Mouse (Mus musculus) hindbrain, embryonic 13.5 days (tissue): ENCODE measurements at regions not wholly inside any gene's neighbourhood (a gene's known extent, or its start where the extent isn't known, plus 50 kb on each side); places are given as distances from the start of the nearest gene placed in this dataset.

ENCODE experiments used
- ATAC-seq: fragments of 200-750 bp; cut with Nextera tagmentation; 2 replicates; pipeline ENCODE4 v1.8.0; 2017; ENCODE audit warnings: moderate TSS enrichment; ENCODE audit not compliant: low FRiP score
- H3K27ac ChIP-seq: fragments of 300-500 bp; sonication (generic); 2 replicates; pipeline ENCODE4 v1.5.1; 2015; ENCODE audit warnings: inconsistent platforms, mild to moderate bottlenecking, moderate library complexity
- H3K27me3 ChIP-seq: fragments of 300-500 bp; sonication (generic); 2 replicates; pipeline ENCODE4 v1.6.1; 2015; ENCODE audit warnings: mild to moderate bottlenecking, inconsistent platforms
- H3K36me3 ChIP-seq: fragments of 300-500 bp; sonication (generic); 2 replicates; pipeline ENCODE4 v1.6.1; 2015; ENCODE audit warnings: mild to moderate bottlenecking, inconsistent platforms
- H3K4me1 ChIP-seq: fragments of 300-500 bp; sonication (generic); replicated peaks from 2 replicates; pipeline ENCODE4 v1.6.1; 2015; ENCODE audit warnings: inconsistent platforms
- H3K4me2 ChIP-seq: fragments of 300-500 bp; sonication (generic); 2 replicates; pipeline ENCODE4 v1.6.1; 2015; ENCODE audit warnings: inconsistent platforms, mild to moderate bottlenecking, moderate library complexity
- H3K4me3 ChIP-seq: fragments of 300-500 bp; sonication (generic); 2 replicates; pipeline ENCODE4 v1.5.1; 2015; ENCODE audit warnings: mild to moderate bottlenecking, inconsistent platforms
- H3K9ac ChIP-seq: fragments of 300-500 bp; sonication (generic); 2 replicates; pipeline ENCODE4 v1.6.1; 2015; ENCODE audit warnings: mild to moderate bottlenecking, inconsistent platforms
- H3K9me3 ChIP-seq: fragments of 300-500 bp; sonication (generic); 2 replicates; pipeline ENCODE4 v1.6.1; 2016; ENCODE audit warnings: inconsistent platforms
- WGBS: fragments of 180-500 bp; shearing (Covaris S2); methylation state at CpG from one replicate; pipeline ENCODE4 v1.1.7; 2015; 5-methylcytosine and 5-hydroxymethylcytosine counted together

GRCm38 (mm10) chr15:63170171-63170570 lies 674.8 kb downstream of the Gsdmc2 start:
- no peak overlapping the region for H3K27ac ChIP-seq
- no peak for ATAC-seq
- WGBS: 69% methylated on average over 1 of the region's 1 CpGs
- no peak overlapping the region for H3K4me3 ChIP-seq
- no peaks in the 10 kb centered on the region for H3K4me1 ChIP-seq
- no peak overlapping the region for H3K4me2 ChIP-seq
- no peaks in the 10 kb centered on the region for H3K27me3 ChIP-seq
- H3K36me3 ChIP-seq: no peaks in the 10 kb centered on the region
- H3K9ac ChIP-seq: no peak overlapping the region
- no peaks in the 10 kb centered on the region for H3K9me3 ChIP-seq

GRCm38 (mm10) chr15:63166411-63166810 lies 678.6 kb downstream of the Gsdmc2 start:
- H3K4me3 ChIP-seq: no peak overlapping the region
- 0 out of 2 replicates have a peak, but pooled peaks cover 2% of the 10 kb centered on the region for H3K4me1 ChIP-seq
- no peak overlapping the region for H3K27ac ChIP-seq
- H3K27me3 ChIP-seq: no peaks in the 10 kb centered on the region
- H3K4me2 ChIP-seq: no peak overlapping the region
- no peak overlapping the region for H3K9ac ChIP-seq
- no peaks in the 10 kb centered on the region for H3K9me3 ChIP-seq
- H3K36me3 ChIP-seq: no peaks in the 10 kb centered on the region
- no peak for ATAC-seq

DNA sequence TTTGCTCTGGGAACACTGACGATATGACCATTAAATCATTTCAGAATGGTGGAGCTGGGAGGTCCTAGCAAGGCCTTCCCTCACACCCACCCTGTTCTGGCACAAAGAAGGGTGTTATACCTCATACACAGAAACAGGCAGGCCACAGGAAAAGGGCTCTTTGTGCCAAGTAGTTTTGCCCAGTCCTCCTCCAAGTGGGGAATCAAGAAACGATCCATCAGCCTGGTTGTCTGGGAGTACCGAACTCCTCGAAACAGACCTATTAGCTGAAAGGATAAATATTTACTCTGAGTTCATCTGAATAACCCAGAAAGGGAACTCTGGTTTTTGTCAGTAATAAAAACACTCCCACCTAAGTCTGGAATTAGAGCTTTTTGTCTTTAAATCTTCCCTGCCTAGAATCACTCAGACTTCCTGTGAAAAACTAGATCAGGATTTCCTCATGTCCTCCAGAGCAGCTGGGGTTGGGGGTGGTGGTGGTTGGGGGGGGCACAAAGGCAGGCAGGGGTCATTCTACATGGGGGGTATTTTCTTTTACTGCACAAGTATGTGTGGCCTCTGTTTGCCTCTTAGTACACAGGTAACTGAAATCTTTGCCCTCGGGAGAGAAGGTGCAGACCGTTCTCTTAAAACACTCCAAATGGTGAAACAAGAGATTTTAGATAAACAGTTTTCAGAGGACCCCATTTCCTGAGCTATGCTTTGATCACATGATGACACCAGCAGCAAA lies 681.3 kb downstream of the Gsdmc2 start:
- Histone ChIP-seq H3K27ac (no peak overlapping the region), H3K27me3 (no peaks in the 10 kb centered on the region), H3K36me3 (no peaks in the 10 kb centered on the region), H3K4me1 (0 out of 2 replicates have a peak, but pooled peaks cover 2% of the 10 kb centered on the region), H3K4me2 (no peak overlapping the region), H3K9me3 (no peaks in the 10 kb centered on the region), H3K4me3 (no peak overlapping the region), H3K9ac (no peak overlapping the region)
- ATAC-seq: no peak
- 58% methylated on average over 6 of the region's 6 CpGs for WGBS

- 0 out of 2 replicates have a peak, but pooled peaks cover 2% of the 10 kb centered on the region for H3K4me1 ChIP-seq
- H3K27me3 ChIP-seq: no peaks in the 10 kb centered on the region
- no peak overlapping the region for H3K4me2 ChIP-seq
- no peaks in the 10 kb centered on the region for H3K36me3 ChIP-seq
- WGBS: 63% methylated on average over 4 of the region's 4 CpGs
- no peak overlapping the region for H3K27ac ChIP-seq
- no peak for ATAC-seq
- H3K9me3 ChIP-seq: no peaks in the 10 kb centered on the region
- no peak overlapping the region for H3K4me3 ChIP-seq
- H3K9ac ChIP-seq: no peak overlapping the region
These were observed 682.0 kb downstream of the Gsdmc2 start for GRCm38 (mm10) chr15:63162881-63163549.

DNA sequence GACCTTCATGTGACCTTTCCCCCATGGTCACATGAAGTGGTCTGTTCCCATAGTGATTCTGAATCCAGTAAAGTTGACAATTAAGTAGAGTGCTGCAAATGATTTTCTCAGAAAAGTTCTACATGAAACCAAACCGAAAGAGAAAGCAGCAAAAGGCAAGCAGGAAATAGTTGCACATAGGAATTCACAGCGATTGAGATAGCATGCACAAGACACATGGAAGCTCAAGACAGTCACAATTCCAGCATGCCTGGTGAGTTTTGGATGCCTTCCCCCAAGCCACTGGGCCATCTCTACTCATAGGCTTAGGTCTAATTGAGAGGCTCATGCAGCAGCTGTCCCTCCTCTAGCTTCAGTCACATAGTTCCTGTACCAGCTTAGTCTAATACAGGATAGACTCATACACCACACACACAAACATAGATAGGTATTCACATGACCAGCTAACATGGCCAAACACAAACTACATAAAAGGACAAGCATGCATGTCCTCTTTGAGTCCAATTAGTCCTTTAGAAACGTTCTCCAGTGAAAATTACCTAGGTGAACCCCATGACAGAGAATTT lies 721.8 kb downstream of the Gsdmc2 start:
- WGBS: 86% methylated on average over 3 of the region's 3 CpGs
- ATAC-seq: no peak

DNA sequence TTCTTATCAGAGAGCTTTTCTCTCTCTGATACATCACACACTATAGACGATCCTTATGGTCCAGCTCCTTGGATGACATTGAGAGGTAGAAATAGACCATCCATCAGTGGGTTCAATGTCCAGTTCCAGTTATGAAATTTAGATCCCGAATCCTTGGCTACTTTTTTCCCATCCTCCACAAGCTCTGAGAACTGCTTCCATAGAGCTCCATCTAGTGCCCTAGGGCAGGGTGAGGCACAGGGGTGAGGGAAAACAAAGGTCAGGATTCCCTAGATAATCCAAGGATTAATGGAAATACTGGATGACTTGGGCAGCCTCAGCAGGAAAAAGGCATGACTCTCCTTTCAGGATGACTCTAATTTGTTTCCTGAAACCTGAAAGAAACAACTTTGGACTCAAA lies 732.1 kb downstream of the Gsdmc2 start:
- Histone ChIP-seq H3K4me2 (no peak overlapping the region), H3K27me3 (no peaks in the 10 kb centered on the region), H3K4me1 (no peaks in the 10 kb centered on the region), H3K9ac (no peak overlapping the region), H3K9me3 (no peaks in the 10 kb centered on the region), H3K27ac (no peak overlapping the region), H3K4me3 (no peak overlapping the region), H3K36me3 (no peaks in the 10 kb centered on the region)
- WGBS: 78% methylated on average over 2 of the region's 2 CpGs
- ATAC-seq: no peak

More for the DNA sequence above, 721.8 kb downstream of the Gsdmc2 start:
- Histone ChIP-seq H3K36me3 (no peaks in the 10 kb centered on the region), H3K4me1 (no peaks in the 10 kb centered on the region), H3K9me3 (no peaks in the 10 kb centered on the region), H3K4me3 (no peak overlapping the region), H3K27me3 (no peaks in the 10 kb centered on the region), H3K27ac (no peak overlapping the region), H3K4me2 (no peak overlapping the region), H3K9ac (no peak overlapping the region)

DNA sequence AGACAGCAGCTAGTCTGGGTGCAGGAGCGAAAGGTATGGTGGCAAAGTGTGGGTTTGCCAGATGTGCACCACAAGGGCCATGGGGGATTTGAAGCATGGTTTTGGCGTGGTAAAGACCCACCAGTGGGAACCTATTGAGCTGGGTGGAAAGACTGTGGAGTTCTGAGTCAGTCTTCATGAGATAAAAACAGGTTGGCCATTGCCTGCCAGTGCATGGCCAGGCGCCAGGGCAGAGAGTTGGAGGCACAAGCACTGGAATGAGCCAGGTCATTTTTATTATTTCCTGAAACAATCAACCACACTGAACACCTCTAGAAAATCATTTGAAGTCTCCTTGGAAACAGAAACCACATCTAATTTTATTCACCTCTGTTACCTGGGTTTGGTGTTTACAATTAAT lies 744.9 kb downstream of the Gsdmc2 start:
- ATAC-seq: no peak
- Histone ChIP-seq H3K36me3 (no peaks in the 10 kb centered on the region), H3K9ac (no peak overlapping the region), H3K4me2 (no peak overlapping the region), H3K27ac (no peak overlapping the region), H3K9me3 (no peaks in the 10 kb centered on the region), H3K4me3 (no peak overlapping the region), H3K4me1 (no peaks in the 10 kb centered on the region), H3K27me3 (no peaks in the 10 kb centered on the region)
- WGBS: 94% methylated on average over 3 of the region's 3 CpGs

GRCm38 (mm10) chr15:63081972-63082371 lies 763.0 kb downstream of the Gsdmc2 start:
- no peaks in the 10 kb centered on the region for H3K36me3 ChIP-seq
- H3K9ac ChIP-seq: no peak overlapping the region
- H3K27ac ChIP-seq: no peak overlapping the region
- H3K9me3 ChIP-seq: no peaks in the 10 kb centered on the region
- no peak for ATAC-seq
- no peaks in the 10 kb centered on the region for H3K27me3 ChIP-seq
- no peak overlapping the region for H3K4me3 ChIP-seq
- no peak overlapping the region for H3K4me2 ChIP-seq
- H3K4me1 ChIP-seq: no peaks in the 10 kb centered on the region

GRCm38 (mm10) chr15:63079825-63080224 lies 765.2 kb downstream of the Gsdmc2 start:
- H3K27me3 ChIP-seq: no peaks in the 10 kb centered on the region
- no peaks in the 10 kb centered on the region for H3K36me3 ChIP-seq
- H3K4me2 ChIP-seq: no peak overlapping the region
- no peak overlapping the region for H3K9ac ChIP-seq
- WGBS: 58% methylated on average over 4 of the region's 4 CpGs
- no peak for ATAC-seq
- no peaks in the 10 kb centered on the region for H3K4me1 ChIP-seq
- H3K9me3 ChIP-seq: no peaks in the 10 kb centered on the region
- no peak overlapping the region for H3K27ac ChIP-seq
- H3K4me3 ChIP-seq: no peak overlapping the region

DNA sequence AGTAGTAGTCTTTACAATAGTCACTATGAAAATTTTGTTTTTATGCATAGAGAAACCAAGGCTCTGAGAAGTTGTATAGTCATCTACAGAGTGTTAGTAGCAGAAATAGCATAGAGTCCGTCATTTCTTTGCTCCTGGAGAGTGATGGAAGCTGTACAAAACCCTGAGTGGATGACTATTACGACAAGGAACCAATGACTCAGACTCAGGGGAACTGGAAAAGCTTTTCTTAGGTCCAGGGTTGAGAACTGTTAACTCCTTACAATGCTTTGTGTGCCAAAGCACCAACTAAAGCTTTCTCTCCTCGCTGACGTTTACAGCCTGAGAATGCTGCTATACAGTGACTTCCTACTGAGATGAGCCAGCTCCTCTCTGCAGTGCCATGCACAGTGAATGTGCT lies 773.1 kb downstream of the Gsdmc2 start:
- Histone ChIP-seq H3K9ac (no peak overlapping the region), H3K27ac (no peak overlapping the region), H3K4me3 (no peak overlapping the region), H3K9me3 (no peaks in the 10 kb centered on the region), H3K36me3 (no peaks in the 10 kb centered on the region), H3K4me2 (no peak overlapping the region), H3K4me1 (no peaks in the 10 kb centered on the region), H3K27me3 (no peaks in the 10 kb centered on the region)
- WGBS: 74% methylated on average over 4 of the region's 4 CpGs
- no peak for ATAC-seq

- Histone ChIP-seq H3K36me3 (no peaks in the 10 kb centered on the region), H3K4me2 (no peak overlapping the region), H3K9me3 (no peaks in the 10 kb centered on the region), H3K27me3 (no peaks in the 10 kb centered on the region), H3K4me3 (no peak overlapping the region), H3K9ac (no peak overlapping the region), H3K27ac (no peak overlapping the region), H3K4me1 (no peaks in the 10 kb centered on the region)
- no peak for ATAC-seq
- 94% methylated on average over 3 of the region's 3 CpGs for WGBS
These were observed 777.9 kb downstream of the Gsdmc2 start for GRCm38 (mm10) chr15:63067126-63067525.

DNA sequence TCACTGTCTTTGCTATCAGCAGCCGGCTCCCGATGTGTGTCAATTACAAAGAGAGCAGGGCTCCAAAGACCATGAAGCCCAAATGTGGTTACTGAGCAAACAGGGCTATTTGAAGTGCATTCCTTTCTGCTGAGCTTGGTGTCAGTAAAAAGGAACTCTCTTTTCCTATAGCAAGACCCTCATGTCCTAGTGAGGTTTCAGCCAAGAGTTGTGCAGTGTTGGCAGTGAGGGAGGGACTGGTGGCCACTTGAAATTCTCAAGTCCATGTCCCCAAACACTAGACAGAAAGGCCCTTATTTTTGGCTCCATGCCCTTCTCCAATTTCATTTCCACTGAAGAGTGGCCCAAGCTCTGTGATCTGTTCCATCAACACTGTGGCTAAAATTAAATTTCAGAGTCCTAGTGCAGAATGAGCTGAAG lies 778.9 kb downstream of the Gsdmc2 start:
- 80% methylated on average over 2 of the region's 2 CpGs for WGBS
- Histone ChIP-seq H3K4me3 (no peak overlapping the region), H3K9me3 (no peaks in the 10 kb centered on the region), H3K4me2 (no peak overlapping the region), H3K27me3 (no peaks in the 10 kb centered on the region), H3K9ac (no peak overlapping the region), H3K36me3 (no peaks in the 10 kb centered on the region), H3K27ac (no peak overlapping the region), H3K4me1 (no peaks in the 10 kb centered on the region)
- ATAC-seq: no peak

GRCm38 (mm10) chr15:63061891-63062290 lies 783.1 kb downstream of the Gsdmc2 start:
- Histone ChIP-seq H3K27me3 (no peaks in the 10 kb centered on the region), H3K4me1 (no peaks in the 10 kb centered on the region), H3K4me2 (no peak overlapping the region), H3K27ac (no peak overlapping the region), H3K9ac (no peak overlapping the region), H3K4me3 (no peak overlapping the region), H3K9me3 (no peaks in the 10 kb centered on the region), H3K36me3 (no peaks in the 10 kb centered on the region)
- WGBS: 82% methylated on average over 3 of the region's 3 CpGs
- ATAC-seq: no peak
